Mouse (Mus musculus): ENCODE data around the gene Kmt2e.

GRCm38 (mm10) chr5:23519679-23520078, 85.4 kb downstream of the Kmt2e start:
- no peak for TF ChIP-seq CTCF (IDR thresholded peaks at IDR 0.05; ENCODE audit: insufficient read depth, low read length)
- TF ChIP-seq POLR2A (IDR thresholded peaks at IDR 0.05; ENCODE audit: borderline replicate concordance, extremely low read depth, low read depth, low read length) = no peak

Data from lung, adult 2 months (tissue).